28 mouse cellular contexts compared by ENCODE assay signal in the genomic region with DNA sequence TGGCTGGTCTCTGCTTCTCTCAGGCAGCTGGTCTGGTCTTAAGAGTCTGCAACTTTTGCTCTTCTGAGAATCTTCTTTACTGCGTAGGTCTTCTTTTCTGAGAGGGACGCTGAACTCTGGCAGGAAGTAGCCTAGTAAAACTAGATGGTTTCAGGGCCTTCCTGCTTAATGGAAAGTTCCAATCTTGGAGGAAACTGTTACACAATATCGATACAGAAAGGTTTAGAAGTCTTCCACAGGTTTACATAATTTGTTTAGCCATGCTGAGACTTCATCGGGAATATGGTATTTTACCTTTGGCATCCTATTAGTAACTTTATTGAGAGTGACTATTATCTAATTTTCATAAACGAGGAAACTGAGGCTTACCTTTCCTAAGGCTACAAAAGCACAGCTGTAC. TPM values are rescaled to one million over a fixed set of nuclear protein-coding genes. Genes with fewer than 3 reads are reported as not detected.
DNase-seq lines count a peak whose midpoint lies in the region; ATAC-seq and TF ChIP-seq lines count a peak whose summit lies in the region.
"Had no signal": no experiment of that assay in that cellular context is flagged by ENCODE, and none has a peak within 500 bp of the region (broad histone marks: within the 10 kb centered on the region; RNA-seq: fewer than 3 reads in every experiment).

No protein-coding gene starts in this region.

- dilution Hi-C loops in CH12.LX (cut with MboI; ENCODE audit: extremely low pct_ligation_motif_present, extremely low pct_unique_long_range_greater_than_20kb, low sequenced_read_pairs) = no loop called here

- H3K27me3 ChIP-seq in liver, embryonic 15.5 days = peaks cover 23% of the 10 kb centered on the region
- no peaks in the 10 kb centered on the region for H3K27me3 ChIP-seq in liver, embryonic 11.5 days (replicated peaks; ENCODE audit: control insufficient read depth, insufficient read depth, low read length)
- H3K27me3 ChIP-seq in CH12.LX (replicated peaks) (no peaks in the 10 kb centered on the region), myocyte (ENCODE audit: control insufficient read depth, insufficient read depth, insufficient read length) (no peaks in the 10 kb centered on the region)
- H3K27me3 ChIP-seq: embryonic facial prominence, embryonic 12.5 days; embryonic facial prominence, embryonic 15.5 days had no signal

- no peaks in the 10 kb centered on the region for H3K36me3 ChIP-seq in liver, embryonic 15.5 days (replicated peaks)
- H3K36me3 ChIP-seq in liver, embryonic 11.5 days (ENCODE audit: control insufficient read depth, insufficient read depth, low read length) = no peaks in the 10 kb centered on the region
- no peaks in the 10 kb centered on the region for H3K36me3 ChIP-seq in CH12.LX (replicated peaks in 1 of 2; ENCODE audit: control insufficient read depth in 1 of 2, insufficient read depth in 1 of 2, low read length in 1 of 2)
- no peaks in the 10 kb centered on the region for H3K36me3 ChIP-seq in myocyte (ENCODE audit: control insufficient read depth, insufficient read depth)
- H3K36me3 ChIP-seq: embryonic facial prominence, embryonic 12.5 days; embryonic facial prominence, embryonic 15.5 days; heart, embryonic 10.5 days; hindbrain, embryonic 10.5 days had no signal

- intact Hi-C loops in gastrocnemius, adult 2 months (cut with DNase I) = loop anchor here (2.0 to 5.0 kb wide), 2 partner anchors 17 to 172 kb away; no protein-coding TSS in a partner anchor
- intact Hi-C loops in left cerebral cortex, postnatal 14 days (cut with DNase I) = loop anchor here (5.0 kb wide), 3 partner anchors 38 to 122 kb away; no protein-coding TSS in a partner anchor

- WGBS in liver, embryonic 15.5 days (ENCODE audit: insufficient replicate concordance) = 72% methylated on average over 5 of the region's 5 CpGs
- WGBS in liver, embryonic 11.5 days = 88% methylated on average over 5 of the region's 5 CpGs

- TF ChIP-seq CTCF in gastrocnemius, adult 2 months (IDR thresholded peaks at IDR 0.05) = no peak
- TF ChIP-seq CTCF in CH12.LX (conservative IDR thresholded peaks at IDR 0.05 in 1 of 2, IDR thresholded peaks at IDR 0.05 in 1 of 2; ENCODE audit: low read depth in 2 of 2, low read length in 2 of 2) = no peak

- no peak overlapping the region for H3K4me2 ChIP-seq in liver, embryonic 15.5 days
- no peak overlapping the region; the same call in 1 of the 2 replicates for H3K4me2 ChIP-seq in liver, embryonic 11.5 days
- H3K4me2 ChIP-seq in CH12.LX (ENCODE audit: insufficient read depth, low read depth, poor library complexity, severe bottlenecking) (0 out of 2 replicates have a peak overlapping the region, but pooled peaks have one; percentile 33), myocyte (ENCODE audit: low read depth) (no peak overlapping the region)

- H3K4me1 ChIP-seq in liver, embryonic 15.5 days (replicated peaks) = peaks cover 26% of the 10 kb centered on the region
- H3K4me1 ChIP-seq in liver, embryonic 11.5 days (replicated peaks; ENCODE audit: control insufficient read depth, insufficient read depth, low read length) = peaks cover 5% of the 10 kb centered on the region
- peaks cover 2 to 22% of the 10 kb centered on the region in 2 experiments; a peak in 2 of 4 replicates for H3K4me1 ChIP-seq in CH12.LX (ENCODE audit: control insufficient read depth in 1 of 2, insufficient read depth in 2 of 2)

- peak overlapping the region; percentile 99 for H3K27ac ChIP-seq in gastrocnemius, adult 2 months
- H3K27ac ChIP-seq in liver, embryonic 15.5 days (replicated peaks) = peak overlapping the region; percentile 87; the same call in 1 of the 2 replicates
- no peak overlapping the region for H3K27ac ChIP-seq in liver, embryonic 11.5 days (ENCODE audit: low read depth, low read length)
- peak overlapping the region; percentile 65; the same call in 1 of the 2 replicates for H3K27ac ChIP-seq in CH12.LX (ENCODE audit: insufficient read depth, low read depth)
- H3K27ac ChIP-seq: embryonic facial prominence, embryonic 12.5 days; hindbrain, embryonic 14.5 days had no signal

- no peak for DNase-seq in gastrocnemius, adult 2 months
- no peak for DNase-seq in gastrocnemius, adult 18-20 months (ENCODE audit: low spot score)
- no peak for DNase-seq in liver, embryonic 11.5 days (ENCODE audit: low spot score)
- peak; percentile 21 for DNase-seq in CH12.LX (ENCODE audit: extremely low read depth)
- DNase-seq in left cerebral cortex, postnatal 14 days (ENCODE audit: low spot score in 2 of 2) = no peak
- no peak for DNase-seq in adrenal gland, postnatal 25 days
- DNase-seq: adrenal gland, adult 8-10 months; adrenal gland, postnatal 36 days; B cell, adult 2 months; cerebellum, adult 11 months; cerebellum, adult 2 months; cerebellum, postnatal 25 days; forebrain, postnatal 0 days; gastrocnemius, postnatal 10 days; gastrocnemius, postnatal 36 days; heart, adult 2 months; heart, postnatal 36 days had no signal

- H3K79me2 ChIP-seq in CH12.LX (replicated peaks; ENCODE audit: control insufficient read depth, extremely low read depth, insufficient read depth, poor library complexity, severe bottlenecking) (peaks cover 26% of the 10 kb centered on the region), myocyte (ENCODE audit: control insufficient read depth, insufficient read depth) (peaks cover 29% of the 10 kb centered on the region)

- in situ Hi-C loops in CH12.LX (cut with MboI; ENCODE audit: low pct_ligation_motif_present, low pct_unique_long_range_greater_than_20kb, low sequenced_read_pairs) = no loop called here

- TF ChIP-seq POLR2A in CH12.LX (IDR thresholded peaks at IDR 0.05; ENCODE audit: low read depth, low read length) (no peak), myocyte (IDR thresholded peaks at IDR 0.05; ENCODE audit: insufficient read length, low read depth) (no peak)

- no peak overlapping the region for H3ac ChIP-seq in myocyte (ENCODE audit: control insufficient read depth, insufficient read length)

- no peak overlapping the region for H3K4me3 ChIP-seq in gastrocnemius, adult 2 months
- no peak overlapping the region for H3K4me3 ChIP-seq in liver, embryonic 15.5 days (replicated peaks)
- H3K4me3 ChIP-seq in liver, embryonic 11.5 days (ENCODE audit: low read depth, low read length) = no peak overlapping the region
- H3K4me3 ChIP-seq in CH12.LX (replicated peaks in 1 of 3; ENCODE audit: low read depth in 2 of 3, low read length in 2 of 3, poor library complexity in 1 of 3) = no peak overlapping the region
- H3K4me3 ChIP-seq in myocyte = peak overlapping the region; percentile 97
- H3K4me3 ChIP-seq: heart, adult 2 months had no signal

- ATAC-seq in liver, embryonic 15.5 days (ENCODE audit: insufficient read depth) = no peak
- no peak for ATAC-seq in liver, embryonic 11.5 days (replicated peaks; ENCODE audit: low FRiP score)
- ATAC-seq: activated CD4-positive, CD25-positive, alpha-beta regulatory T cell, adult 4 months; CD4-positive, CD25-positive, alpha-beta regulatory T cell, adult 4 months; forebrain, embryonic 14.5 days; forebrain, postnatal 0 days; hindbrain, postnatal 0 days had no signal

- TF ChIP-seq RAD21 in CH12.LX (IDR thresholded peaks at IDR 0.05; ENCODE audit: low read depth, low read length) = no peak

- TF ChIP-seq EP300 in CH12.LX (IDR thresholded peaks at IDR 0.05; ENCODE audit: low read length) = peak; percentile 84

- H3K9me3 ChIP-seq in liver, embryonic 15.5 days (replicated peaks) = no peaks in the 10 kb centered on the region
- no peaks in the 10 kb centered on the region for H3K9me3 ChIP-seq in liver, embryonic 11.5 days (ENCODE audit: control insufficient read depth, low read length)
- H3K9me3 ChIP-seq in CH12.LX (replicated peaks; ENCODE audit: low read length) = no peaks in the 10 kb centered on the region
- H3K9me3 ChIP-seq: embryonic facial prominence, embryonic 12.5 days; embryonic facial prominence, embryonic 15.5 days; heart, embryonic 10.5 days; hindbrain, embryonic 10.5 days had no signal

- no peak overlapping the region for H3K9ac ChIP-seq in liver, embryonic 15.5 days
- H3K9ac ChIP-seq in liver, embryonic 11.5 days (ENCODE audit: low read depth, low read length) = no peak overlapping the region
- H3K9ac ChIP-seq in CH12.LX (ENCODE audit: insufficient read depth, low read depth) = no peak overlapping the region
- H3K9ac ChIP-seq: embryonic facial prominence, embryonic 12.5 days; embryonic facial prominence, embryonic 15.5 days; forebrain, postnatal 0 days; hindbrain, embryonic 14.5 days had no signal

TF ChIP-seq in CH12.LX, 34 proteins besides CTCF, POLR2A, EP300 and RAD21 (continues in another document):
- TF ChIP-seq JUN (IDR thresholded peaks at IDR 0.05; ENCODE audit: insufficient read depth, low read depth, low read length) (peak; percentile 60; the same call in 1 of the 2 replicates), IRF4 (IDR thresholded peaks at IDR 0.05; ENCODE audit: low read depth, low read length) (0 out of 2 replicates have a peak, but pooled peaks have one; percentile 47)

TF ChIP-seq in myocyte, 11 proteins besides CTCF, POLR2A, EP300 and RAD21 (continues in another document):
- TF ChIP-seq TCF3 (IDR thresholded peaks at IDR 0.05; ENCODE audit: insufficient read length, low read depth) (no peak), USF1 (IDR thresholded peaks at IDR 0.05; ENCODE audit: low read depth) (no peak), TCF12 (IDR thresholded peaks at IDR 0.05; ENCODE audit: insufficient read depth, poor library complexity, severe bottlenecking) (no peak), MYOD1 (IDR thresholded peaks at IDR 0.05; ENCODE audit: control insufficient read depth in 1 of 3, insufficient read length in 2 of 3, low read depth in 2 of 3) (no peak)

RNA-seq across cellular contexts. Expression of a gene that starts 1.2 kb away (rescaled TPM):
- 100 to 1,000 TPM; 484 to 501 TPM for total RNA-seq in gastrocnemius, adult 2 months (2021)
- 100 to 1,000 TPM; 514 to 562 TPM for total RNA-seq in gastrocnemius, adult 18-20 months (2021)
- polyA plus RNA-seq in liver, embryonic 15.5 days (2015; fragmentation: Nextera tagmentation; extraction: Ambion mirVana) = 11.9 and 12.7 TPM in 2 replicates
- polyA plus RNA-seq in liver, embryonic 11.5 days (2014; fragmentation: Nextera tagmentation; extraction: Ambion mirVana) = 30.4 and 33.0 TPM in 2 replicates
- 23.1 and 28.9 TPM in 2 replicates for total RNA-seq in CH12.LX (2012; rRNA removed)
- total RNA-seq in CH12.LX (2014; rRNA removed) = 13.8 and 14.4 TPM in 2 replicates
- polyA plus RNA-seq in CH12.LX (2012; ENCODE audit: insufficient read length, low read depth) = 40.6 and 45.8 TPM in 2 replicates
- polyA plus RNA-seq in myocyte (2012; fragmentation: generic; extraction: Trizol) = 246 TPM
- total RNA-seq in left cerebral cortex, postnatal 14 days (2021) = 100 to 1,000 TPM; 376 to 378 TPM
- total RNA-seq in adrenal gland, postnatal 25 days (2021) = 83.4 and 92.8 TPM in 2 replicates

RNA-seq across cellular contexts. Expression of a gene that starts 54.7 kb away (rescaled TPM):
- 1 to 10 TPM; 4.3 to 5.0 TPM for total RNA-seq in gastrocnemius, adult 2 months (2021)
- total RNA-seq in gastrocnemius, adult 18-20 months (2021) = 1 to 10 TPM; 3.9 to 4.7 TPM
- polyA plus RNA-seq in liver, embryonic 15.5 days (2015; fragmentation: Nextera tagmentation; extraction: Ambion mirVana) = 12.7 and 13.3 TPM in 2 replicates
- 39.8 and 42.5 TPM in 2 replicates for polyA plus RNA-seq in liver, embryonic 11.5 days (2014; fragmentation: Nextera tagmentation; extraction: Ambion mirVana)
- total RNA-seq in CH12.LX (2012; rRNA removed) (32.4 and 54.6 TPM in 2 replicates), CH12.LX (2014; rRNA removed) (32.2 and 32.6 TPM in 2 replicates)
- polyA plus RNA-seq in CH12.LX (2012; ENCODE audit: insufficient read length, low read depth) (74.9 TPM in 2 replicates), myocyte (2012; fragmentation: generic; extraction: Trizol) (6.1 TPM)
- 1 to 10 TPM; 4.5 TPM for total RNA-seq in left cerebral cortex, postnatal 14 days (2021)
- total RNA-seq in adrenal gland, postnatal 25 days (2021) = 11.5 and 12.9 TPM in 2 replicates
